Mouse (Mus musculus) lung, embryonic 15.5 days (tissue): ENCODE data around the gene Vwa1. TPM values are rescaled to one million over a fixed set of nuclear protein-coding genes. Genes with fewer than 3 reads are reported as not detected.
A peak's percentile ranks its signal among the peaks of the same experiment; 100 is the strongest.
"Not testable (repeated sequence)": the region's sequence is repeated elsewhere in the genome, so short reads cannot be mapped to it uniquely, and the experiment has no call there.

Experiments
- ATAC-seq: fragments of 200-750 bp; cut with Nextera tagmentation; 2 replicates; pipeline ENCODE4 v1.8.0; 2017; ENCODE audit warnings: moderate number of reproducible peaks, borderline replicate concordance; ENCODE audit not compliant: low FRiP score, low TSS enrichment; ENCODE audit errors: extremely low read depth
- H3K27ac ChIP-seq: fragments of 300-500 bp; sonication (generic); 2 replicates; pipeline ENCODE4 v1.5.1; 2015; ENCODE audit warnings: moderate library complexity, mild to moderate bottlenecking, inconsistent platforms
- H3K27me3 ChIP-seq: fragments of 300-500 bp; sonication (generic); 2 replicates; pipeline ENCODE4 v1.6.1; 2015; ENCODE audit warnings: inconsistent platforms
- H3K36me3 ChIP-seq: fragments of 300-500 bp; sonication (generic); 2 replicates; pipeline ENCODE4 v1.6.1; 2015; ENCODE audit warnings: inconsistent platforms
- H3K4me1 ChIP-seq: fragments of 300-500 bp; sonication (generic); 2 replicates; pipeline ENCODE4 v1.6.1; 2015; ENCODE audit warnings: inconsistent platforms
- H3K4me2 ChIP-seq: fragments of 300-500 bp; sonication (generic); 2 replicates; pipeline ENCODE4 v1.6.1; 2015; ENCODE audit warnings: inconsistent platforms, mild to moderate bottlenecking, moderate library complexity
- H3K4me3 ChIP-seq: fragments of 300-500 bp; sonication (generic); 2 replicates; pipeline ENCODE4 v1.5.1; 2015; ENCODE audit warnings: mild to moderate bottlenecking, inconsistent platforms
- H3K9ac ChIP-seq: fragments of 300-500 bp; sonication (generic); 2 replicates; pipeline ENCODE4 v1.6.1; 2015; ENCODE audit warnings: inconsistent platforms
- H3K9me3 ChIP-seq: fragments of 300-500 bp; sonication (generic); 2 replicates; pipeline ENCODE4 v1.6.1; 2016; ENCODE audit warnings: inconsistent platforms
- WGBS: fragments of 180-500 bp; shearing (Covaris S2); methylation state at CpG from one replicate; pipeline ENCODE4 v1.1.7; 2015; 5-methylcytosine and 5-hydroxymethylcytosine counted together
- polyA plus RNA-seq: library from polyadenylated mRNA; unstranded; fragments of >200 nt; fragmentation: Nextera tagmentation; extraction: Ambion mirVana; gene quantifications from 2 replicates; pipeline ENCODE4 v1.2.1, GENCODE M21; 2015

The Vwa1 gene
- polyA plus RNA-seq, 1 experiment from 2014 or later = 11.0 TPM

- 64% methylated on average over 24 of the region's 24 CpGs for WGBS
- no peak overlapping the region for H3K4me3 ChIP-seq
- no peak for ATAC-seq
- no peaks in the 10 kb centered on the region for H3K27me3 ChIP-seq
- H3K9ac ChIP-seq = no peak overlapping the region
- no peak overlapping the region for H3K27ac ChIP-seq
- H3K36me3 ChIP-seq = no peaks in the 10 kb centered on the region
- no peaks in the 10 kb centered on the region for H3K4me1 ChIP-seq
- H3K9me3 ChIP-seq = no peaks in the 10 kb centered on the region
- H3K4me2 ChIP-seq = no peak overlapping the region
Observed at GRCm38 (mm10) chr4:155791240-155791933, 16.9 kb upstream of the Vwa1 start.

GRCm38 (mm10) chr4:155790650-155791161, 16.2 kb upstream of the Vwa1 start:
- no peak overlapping the region for H3K27ac ChIP-seq
- no peak overlapping the region for H3K4me2 ChIP-seq
- 45% methylated on average over 3 of the region's 3 CpGs for WGBS
- no peaks in the 10 kb centered on the region for H3K4me1 ChIP-seq
- no peak for ATAC-seq
- no peak overlapping the region for H3K4me3 ChIP-seq
- H3K9ac ChIP-seq = no peak overlapping the region
- H3K27me3 ChIP-seq = no peaks in the 10 kb centered on the region
- H3K9me3 ChIP-seq = no peaks in the 10 kb centered on the region
- H3K36me3 ChIP-seq = no peaks in the 10 kb centered on the region

- no peak within 1 kb of the TSS for H3K27ac ChIP-seq
- no peak within 1 kb of the TSS for H3K9ac ChIP-seq
- ATAC-seq = no peak
- no peaks in the 10 kb centered on the region for H3K27me3 ChIP-seq
- H3K4me1 ChIP-seq = no peaks in the 10 kb centered on the region
- no peak within 1 kb of the TSS for H3K4me3 ChIP-seq
- no peak within 1 kb of the TSS for H3K4me2 ChIP-seq
- 78% methylated on average over 3 of the region's 3 CpGs for WGBS
- no peaks in the 10 kb centered on the region for H3K36me3 ChIP-seq
- no peaks in the 10 kb centered on the region for H3K9me3 ChIP-seq
Observed at GRCm38 (mm10) chr4:155790021-155790489, 15.6 kb upstream of the Vwa1 start, which contains the start of gene Ankrd65. Ankrd65 (plus strand) TSS chr4:155790439.

GRCm38 (mm10) chr4:155788833-155789232, 14.3 kb upstream of the Vwa1 start:
- H3K27ac ChIP-seq, H3K9ac ChIP-seq, H3K27me3 ChIP-seq, ATAC-seq, H3K4me3 ChIP-seq, H3K36me3 ChIP-seq, H3K4me2 ChIP-seq, H3K9me3 ChIP-seq, H3K4me1 ChIP-seq: not testable (repeated sequence)
- 67% methylated on average over 4 of the region's 4 CpGs for WGBS

- Histone ChIP-seq H3K27me3 (no peaks in the 10 kb centered on the region), H3K27ac (no peak overlapping the region), H3K4me1 (peaks cover 5% of the 10 kb centered on the region), H3K4me2 (no peak overlapping the region), H3K36me3 (no peaks in the 10 kb centered on the region), H3K4me3 (no peak overlapping the region), H3K9me3 (no peaks in the 10 kb centered on the region), H3K9ac (no peak overlapping the region)
- WGBS = 58% methylated on average over 3 of the region's 3 CpGs
- no peak for ATAC-seq
Observed at GRCm38 (mm10) chr4:155788300-155788699, 13.8 kb upstream of the Vwa1 start.

GRCm38 (mm10) chr4:155785819-155786218, 11.3 kb upstream of the Vwa1 start, which contains the start of gene Tmem88b:
Tmem88b (minus strand) TSS chr4:155785874.
- Histone ChIP-seq H3K9ac (0 out of 2 replicates have a peak within 1 kb of the TSS, but pooled peaks have one; percentile 66), H3K27ac (no peak within 1 kb of the TSS), H3K36me3 (no peaks in the 10 kb centered on the region), H3K4me1 (peaks cover 9% of the 10 kb centered on the region), H3K4me3 (peak within 1 kb of the TSS; percentile 60), H3K27me3 (no peaks in the 10 kb centered on the region), H3K9me3 (no peaks in the 10 kb centered on the region), H3K4me2 (peak within 1 kb of the TSS; percentile 89)
- ATAC-seq = no peak
- WGBS = 63% methylated on average over 5 of the region's 5 CpGs

- Histone ChIP-seq H3K4me2 (no peak overlapping the region), H3K4me1 (peaks cover 11% of the 10 kb centered on the region), H3K27ac (no peak overlapping the region), H3K4me3 (no peak overlapping the region), H3K36me3 (no peaks in the 10 kb centered on the region), H3K9me3 (no peaks in the 10 kb centered on the region), H3K27me3 (no peaks in the 10 kb centered on the region), H3K9ac (no peak overlapping the region)
- 78% methylated on average over 10 of the region's 10 CpGs for whole genome bisulfite sequencing
- ATAC-seq = no peak
Observed at GRCm38 (mm10) chr4:155785246-155785645, 10.7 kb upstream of the Vwa1 start.

- peaks cover 11% of the 10 kb centered on the region for H3K4me1 ChIP-seq
- no peaks in the 10 kb centered on the region for H3K36me3 ChIP-seq
- H3K4me3 ChIP-seq = peak overlapping the region; percentile 60
- peak overlapping the region; percentile 89 for H3K4me2 ChIP-seq
- peak overlapping the region; percentile 51 for H3K27ac ChIP-seq
- no peaks in the 10 kb centered on the region for H3K9me3 ChIP-seq
- under 1% methylated on average over 52 of the region's 52 CpGs for WGBS
- ATAC-seq = peak; percentile 87
- no peaks in the 10 kb centered on the region for H3K27me3 ChIP-seq
- peak overlapping the region; percentile 66 for H3K9ac ChIP-seq
Observed at GRCm38 (mm10) chr4:155784081-155784701, 9.7 kb upstream of the Vwa1 start.

- H3K9me3 ChIP-seq = no peaks in the 10 kb centered on the region
- peak overlapping the region; percentile 89 for H3K4me2 ChIP-seq
- no peak for ATAC-seq
- H3K4me3 ChIP-seq = peak overlapping the region; percentile 60
- H3K27me3 ChIP-seq = no peaks in the 10 kb centered on the region
- peaks cover 11% of the 10 kb centered on the region for H3K4me1 ChIP-seq
- no peaks in the 10 kb centered on the region for H3K36me3 ChIP-seq
- H3K27ac ChIP-seq = peak overlapping the region; percentile 51; the same call in 1 of the 2 replicates
- 33% methylated on average over 16 of the region's 16 CpGs for WGBS
- H3K9ac ChIP-seq = no peak overlapping the region; the same call in 1 of the 2 replicates
Observed at GRCm38 (mm10) chr4:155783486-155784080, 9.1 kb upstream of the Vwa1 start.

- Histone ChIP-seq H3K4me3 (no peak overlapping the region), H3K27ac (peak overlapping the region; percentile 16; the same call in 1 of the 2 replicates), H3K9ac (no peak overlapping the region), H3K36me3 (no peaks in the 10 kb centered on the region), H3K27me3 (no peaks in the 10 kb centered on the region), H3K9me3 (no peaks in the 10 kb centered on the region), H3K4me1 (peaks cover 28% of the 10 kb centered on the region), H3K4me2 (no peak overlapping the region)
- 15% methylated on average over 6 of the region's 6 CpGs for WGBS
- no peak for ATAC-seq
Observed at GRCm38 (mm10) chr4:155780895-155781294, 6.4 kb upstream of the Vwa1 start.

GRCm38 (mm10) chr4:155779498-155779897, 5.0 kb upstream of the Vwa1 start:
- H3K9ac ChIP-seq = no peak overlapping the region
- no peak overlapping the region for H3K4me2 ChIP-seq
- no peak overlapping the region for H3K27ac ChIP-seq
- no peaks in the 10 kb centered on the region for H3K27me3 ChIP-seq
- ATAC-seq = no peak
- H3K4me3 ChIP-seq = no peak overlapping the region
- H3K36me3 ChIP-seq = no peaks in the 10 kb centered on the region
- H3K4me1 ChIP-seq = peaks cover 40% of the 10 kb centered on the region
- WGBS = 77% methylated on average over 4 of the region's 4 CpGs
- no peaks in the 10 kb centered on the region for H3K9me3 ChIP-seq

- WGBS = 57% methylated on average over 2 of the region's 2 CpGs
- H3K27me3 ChIP-seq = peaks cover 16% of the 10 kb centered on the region
- no peak overlapping the region for H3K4me2 ChIP-seq
- H3K9me3 ChIP-seq = no peaks in the 10 kb centered on the region
- H3K4me1 ChIP-seq = peaks cover 48% of the 10 kb centered on the region
- 0 out of 2 replicates have a peak overlapping the region, but pooled peaks have one; percentile 20 for H3K27ac ChIP-seq
- no peaks in the 10 kb centered on the region for H3K36me3 ChIP-seq
- no peak for ATAC-seq
- H3K4me3 ChIP-seq = no peak overlapping the region
- no peak overlapping the region for H3K9ac ChIP-seq
Observed at GRCm38 (mm10) chr4:155777816-155778215, 3.3 kb upstream of the Vwa1 start.
